Mouse (Mus musculus): ENCODE data around the gene Kcnk15. TPM values are rescaled to one million over a fixed set of nuclear protein-coding genes. Genes with fewer than 3 reads are reported as not detected.

Kcnk15 gene
- polyA plus RNA-seq (2012; ENCODE audit: low replicate concordance) = not detected in 2 replicates

DNA sequence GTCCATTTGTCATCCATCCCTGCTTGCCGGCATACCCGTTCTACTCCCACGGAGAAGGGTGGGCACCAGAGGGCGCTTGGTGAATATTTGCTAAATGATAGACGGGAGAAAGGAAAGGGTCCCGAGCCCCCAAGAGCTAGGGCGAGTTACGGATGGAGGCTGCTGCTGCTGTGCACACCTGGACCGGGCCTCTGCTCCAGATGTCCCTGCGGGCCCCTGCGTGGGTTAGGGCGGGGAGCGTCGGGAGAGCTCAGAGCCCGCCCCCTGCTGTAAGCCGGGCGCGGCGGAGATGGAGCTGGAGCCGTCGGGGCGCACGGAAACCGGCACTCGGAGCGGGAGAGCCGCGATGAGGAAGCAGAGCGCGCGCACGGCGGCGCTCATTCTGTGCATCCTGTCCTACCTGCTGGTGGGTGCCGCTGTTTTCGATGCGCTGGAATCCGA lies at the start of gene Kcnk15:
Gene Kcnk15 (plus strand): TSS at position 191 of the 441 bp plus-strand sequence.

GRCm38 (mm10) chr2:163820607-163821006 lies 32.8 kb upstream of the Kcnk15 start, which contains the start of gene Ccn5:
TSS of gene Ccn5 (plus strand) at chr2:163820861.

Other genes with a start within 250 kb of the Kcnk15 start
- 41.8 and 151 TPM in 2 replicates for gene Serinc3, start 208.5 kb upstream of the Kcnk15 start, polyA plus RNA-seq (2012; ENCODE audit: low replicate concordance)
- gene Pkig, start 195.3 kb upstream of the Kcnk15 start, polyA plus RNA-seq (2012; ENCODE audit: low replicate concordance) = 601 and 817 TPM in 2 replicates
- 8.4 and 21.7 TPM in 2 replicates for gene Ada, start 103.4 kb upstream of the Kcnk15 start, polyA plus RNA-seq (2012; ENCODE audit: low replicate concordance)
- gene Ccn5, start 32.8 kb upstream of the Kcnk15 start, polyA plus RNA-seq (2012; ENCODE audit: low replicate concordance) = 0.89 and 1.5 TPM in 2 replicates
- gene Rims4, start 65.0 kb downstream of the Kcnk15 start, polyA plus RNA-seq (2012; ENCODE audit: low replicate concordance) = not detected in 2 replicates
- 41.7 and 48.9 TPM in 2 replicates for gene Ywhab, start 141.3 kb downstream of the Kcnk15 start, polyA plus RNA-seq (2012; ENCODE audit: low replicate concordance)
- not detected in 2 replicates for gene Pabpc1l, start 171.8 kb downstream of the Kcnk15 start, polyA plus RNA-seq (2012; ENCODE audit: low replicate concordance)
- 7.5 and 23.7 TPM in 2 replicates for gene Stk4, start 216.7 kb downstream of the Kcnk15 start, polyA plus RNA-seq (2012; ENCODE audit: low replicate concordance)
- gene Tomm34, start 217.5 kb downstream of the Kcnk15 start, polyA plus RNA-seq (2012; ENCODE audit: low replicate concordance) = 32.5 and 38.0 TPM in 2 replicates

Data from leukemia stem cell, adult 10-12 weeks (primary cell).